Mouse (Mus musculus): ENCODE results near the gene Pld2.

DNA sequence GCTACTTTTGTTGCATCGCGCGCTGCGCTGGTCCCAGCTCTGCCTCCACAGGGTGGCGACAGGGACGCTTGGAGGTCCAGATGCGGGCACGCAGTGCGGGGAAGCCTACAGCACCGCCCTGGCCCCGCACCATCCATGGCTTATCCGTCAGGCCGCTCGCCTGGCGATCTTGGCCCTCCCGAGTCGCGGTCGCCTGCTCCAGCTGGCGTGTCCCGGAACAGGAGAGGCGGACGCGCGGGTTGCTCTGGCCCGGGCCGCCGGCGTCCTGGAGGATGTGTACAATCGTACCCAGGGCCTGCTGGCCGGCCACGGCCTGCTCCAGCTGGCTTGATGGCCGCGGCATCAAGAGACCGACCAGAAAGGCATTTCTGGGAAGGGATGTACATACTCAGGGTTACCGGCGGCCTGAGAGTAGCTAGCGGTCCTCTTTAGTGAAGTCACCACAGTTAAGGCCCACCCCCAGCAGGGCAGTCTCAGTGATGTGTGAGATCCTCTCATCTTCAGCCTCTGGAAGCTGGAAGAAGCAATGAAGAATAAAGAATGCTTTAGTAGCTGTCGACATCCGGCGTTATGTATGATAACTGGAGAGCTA lies 19.6 kb upstream of the Pld2 start:
- TF ChIP-seq TCF12 (IDR thresholded peaks at IDR 0.05; ENCODE audit: low read depth, low read length) (no peak), CTCF (IDR thresholded peaks at IDR 0.05 in 2 of 3, conservative IDR thresholded peaks at IDR 0.05 in 1 of 3; ENCODE audit: control insufficient read depth in 1 of 3, insufficient read depth in 1 of 3, low read depth in 2 of 3, low read length in 3 of 3, poor library complexity in 1 of 3, severe bottlenecking in 1 of 3) (no peak), ZKSCAN1 (IDR thresholded peaks at IDR 0.05; ENCODE audit: low read depth, low read length) (no peak)

Measured in MEL (cell line).